Mouse (Mus musculus): ENCODE results near the gene Hist1h1d.
"Not testable (repeated sequence)": the region's sequence is repeated elsewhere in the genome, so short reads cannot be mapped to it uniquely, and the experiment has no call there.

Gene Hist1h1d

DNA sequence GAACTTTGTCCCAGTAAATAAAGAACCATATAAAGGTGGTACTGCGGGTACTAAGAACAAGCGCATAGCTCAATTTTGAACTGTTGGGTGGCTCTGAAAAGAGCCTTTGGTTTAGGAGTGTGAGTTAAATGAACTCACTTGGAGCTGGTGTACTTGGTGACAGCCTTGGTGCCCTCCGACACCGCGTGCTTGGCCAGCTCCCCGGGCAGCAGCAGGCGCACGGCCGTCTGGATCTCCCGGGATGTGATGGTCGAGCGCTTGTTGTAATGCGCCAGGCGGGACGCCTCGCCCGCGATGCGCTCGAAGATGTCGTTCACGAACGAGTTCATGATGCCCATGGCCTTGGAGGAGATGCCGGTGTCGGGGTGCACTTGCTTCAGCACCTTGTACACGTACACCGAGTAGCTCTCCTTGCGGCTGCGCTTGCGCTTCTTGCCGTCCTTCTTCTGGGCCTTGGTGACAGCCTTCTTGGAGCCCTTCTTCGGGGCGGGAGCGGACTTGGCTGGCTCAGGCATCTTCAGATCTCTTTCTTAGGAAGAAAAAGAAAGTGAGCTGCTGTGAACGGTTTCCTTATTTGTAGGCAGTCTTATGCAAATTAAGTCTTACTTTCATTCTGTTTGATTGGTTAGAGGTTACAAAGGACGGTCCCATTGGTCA, 32.5 kb downstream of the Hist1h1d start:
- intact Hi-C loops (cut with DNase I), result not testable (repeated sequence)

DNA sequence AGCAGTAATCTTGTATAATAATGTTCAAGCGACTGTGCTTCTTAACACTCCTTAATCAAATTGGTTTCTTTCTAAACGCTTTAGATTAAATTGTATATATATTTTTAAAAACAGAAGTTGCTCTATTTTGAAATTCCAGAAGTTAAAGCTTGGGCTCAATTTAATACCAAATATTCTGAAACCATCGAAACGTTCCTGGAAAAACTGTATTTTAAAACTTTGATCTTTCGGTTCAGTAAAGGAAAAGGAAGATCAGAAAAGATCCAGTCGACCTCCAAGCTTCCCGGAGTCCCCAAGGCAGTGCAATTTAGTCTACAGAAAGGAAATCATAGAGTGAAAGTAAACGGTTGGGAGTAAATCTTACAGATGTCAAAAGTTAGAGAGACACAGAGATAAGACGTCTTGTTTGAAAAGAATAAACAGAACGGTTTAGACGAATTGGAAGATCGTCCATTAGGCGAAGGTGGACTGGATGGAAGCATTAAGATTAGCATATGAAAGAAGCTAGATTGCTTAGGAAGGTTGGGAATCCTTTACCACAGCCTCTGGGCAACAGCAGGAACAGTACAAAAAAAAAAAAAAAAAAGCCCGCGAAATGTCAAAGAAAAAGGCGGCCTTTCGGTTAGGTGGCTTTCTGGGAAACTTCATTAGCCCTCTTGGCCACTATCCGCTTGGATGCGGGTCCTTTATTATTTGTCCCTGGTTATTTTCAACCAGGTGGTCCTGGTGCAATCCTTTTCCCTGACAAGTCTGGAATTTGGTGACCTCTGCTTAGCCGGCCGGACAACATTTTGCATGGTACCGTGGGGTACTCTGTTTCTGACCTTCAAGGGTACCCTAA, 33.3 kb downstream of the Hist1h1d start:
- intact Hi-C loops (cut with DNase I), result no loop called here

DNA sequence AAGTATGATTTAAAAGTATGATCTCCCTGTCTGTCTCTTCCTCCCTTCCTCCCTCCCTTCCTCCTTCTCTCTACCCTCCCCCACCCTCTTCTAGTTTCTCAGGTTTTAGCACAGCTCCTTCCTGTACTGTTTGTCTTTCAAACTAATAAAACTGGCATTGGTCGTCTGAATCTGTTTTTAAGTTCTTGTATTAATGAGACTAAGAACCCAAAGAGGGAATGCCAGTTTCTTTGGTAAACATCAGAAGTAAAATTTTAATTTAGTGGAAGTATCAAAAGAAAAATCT, 33.8 kb downstream of the Hist1h1d start:
- intact Hi-C loops (cut with DNase I), result no loop called here

DNA sequence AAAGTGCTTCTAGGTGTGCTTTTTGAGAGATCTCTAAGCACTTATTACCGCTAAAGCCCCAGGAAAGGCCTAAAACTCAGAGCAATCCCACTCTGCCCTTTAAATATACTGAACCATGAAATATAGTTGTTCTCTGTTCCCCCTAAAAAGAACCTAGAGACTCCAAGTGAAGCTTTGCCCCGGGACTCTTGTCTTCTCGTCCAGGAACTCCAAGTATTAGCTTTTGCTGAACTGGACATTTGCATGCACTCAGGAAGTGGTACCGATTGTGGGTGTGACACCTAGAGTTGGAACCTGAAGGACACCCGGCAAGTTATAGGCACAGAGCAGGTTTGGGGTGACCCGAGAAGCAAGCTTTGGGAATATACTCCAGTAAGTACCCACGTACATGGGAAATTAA, 38.1 kb downstream of the Hist1h1d start:
- intact Hi-C loops (cut with DNase I), result loop anchor here (10.0 kb wide), 1 partner anchor 166 kb away; the partner anchor contains the start of gene Abt1

DNA sequence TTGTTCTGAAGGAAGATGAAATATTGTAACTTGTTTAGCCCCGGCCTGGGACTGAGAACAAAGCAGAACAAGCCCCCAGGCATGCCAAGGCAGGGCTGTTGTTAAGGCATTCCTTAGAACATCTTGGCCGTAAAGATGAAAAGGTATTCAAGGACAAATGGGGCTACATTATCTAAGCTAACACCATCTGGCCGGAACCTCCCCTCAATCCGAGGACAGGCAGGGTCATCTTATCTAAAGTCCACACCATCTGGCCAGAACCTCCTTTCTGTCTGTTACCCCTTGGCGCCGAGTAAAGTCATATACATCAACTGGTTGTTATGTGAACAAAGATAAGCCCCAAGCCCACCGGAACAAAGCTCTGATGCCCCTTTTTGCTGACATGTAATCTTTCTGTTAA, 38.8 kb downstream of the Hist1h1d start:
- intact Hi-C loops (cut with DNase I), result loop anchor here (10.0 kb wide), 1 partner anchor 167 kb away; the partner anchor contains the start of gene Abt1

DNA sequence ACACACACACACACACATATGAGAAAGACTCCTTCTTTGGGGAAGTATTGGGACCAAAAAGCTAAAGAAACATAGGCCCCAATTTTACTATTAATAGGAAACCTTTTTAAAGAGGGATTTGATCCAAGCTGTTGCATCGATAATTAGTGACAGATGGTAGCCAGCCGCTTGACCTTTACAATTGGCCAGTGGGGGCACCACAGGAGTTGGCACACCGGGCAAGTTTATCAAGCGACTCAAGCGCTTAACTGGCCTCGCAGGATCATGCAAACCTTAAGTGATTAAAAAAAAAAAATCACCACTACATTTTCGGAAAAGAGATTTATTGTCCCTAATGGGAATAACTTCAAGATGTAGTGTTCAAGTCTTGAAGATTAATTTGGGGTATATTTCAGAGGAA, 39.6 kb downstream of the Hist1h1d start:
- intact Hi-C loops (cut with DNase I), result loop anchor here (10.0 kb wide), 1 partner anchor 168 kb away; the partner anchor contains the start of gene Abt1

DNA sequence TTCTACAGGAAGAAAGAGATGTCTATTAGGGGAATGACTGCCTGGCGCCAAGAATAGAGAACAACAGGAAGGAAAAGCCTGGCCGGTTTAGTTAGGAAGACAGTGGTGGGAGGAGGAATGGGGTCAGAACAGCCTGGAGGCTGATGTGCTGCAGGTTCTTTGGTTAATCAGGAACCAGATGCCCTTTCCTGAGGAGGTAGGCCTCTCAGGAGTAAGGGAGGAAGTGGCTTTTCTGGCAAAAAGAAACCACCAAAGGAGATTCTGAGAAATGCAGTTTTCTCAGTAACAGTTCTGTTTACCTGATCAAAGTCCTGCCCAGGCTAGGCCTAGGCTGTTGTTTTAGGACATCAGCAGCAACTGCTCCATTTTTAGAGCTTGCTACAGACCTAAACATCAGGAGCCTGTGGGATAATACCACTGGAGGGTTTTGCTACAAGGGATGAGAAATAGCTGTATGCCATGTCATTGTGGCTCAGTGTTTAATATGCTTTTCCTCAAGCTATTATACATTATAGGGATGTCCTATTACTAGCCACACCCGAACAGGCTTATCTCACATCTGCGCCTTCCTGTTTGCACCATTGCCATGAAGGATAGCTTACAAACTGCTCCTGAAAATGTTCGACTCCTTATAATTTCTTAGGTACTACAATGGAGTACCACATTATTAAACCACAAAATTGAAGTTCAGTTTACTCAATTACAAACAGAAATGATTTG, 40.1 kb downstream of the Hist1h1d start:
- intact Hi-C loops (cut with DNase I), result loop anchor here (10.0 kb wide), 1 partner anchor 168 kb away; the partner anchor contains the start of gene Abt1

GRCm38 (mm10) chr13:23595185-23595584, 42.1 kb downstream of the Hist1h1d start:
- intact Hi-C loops (cut with DNase I), result loop anchor here (10.0 kb wide), 1 partner anchor 170 kb away; the partner anchor contains the start of gene Abt1

DNA sequence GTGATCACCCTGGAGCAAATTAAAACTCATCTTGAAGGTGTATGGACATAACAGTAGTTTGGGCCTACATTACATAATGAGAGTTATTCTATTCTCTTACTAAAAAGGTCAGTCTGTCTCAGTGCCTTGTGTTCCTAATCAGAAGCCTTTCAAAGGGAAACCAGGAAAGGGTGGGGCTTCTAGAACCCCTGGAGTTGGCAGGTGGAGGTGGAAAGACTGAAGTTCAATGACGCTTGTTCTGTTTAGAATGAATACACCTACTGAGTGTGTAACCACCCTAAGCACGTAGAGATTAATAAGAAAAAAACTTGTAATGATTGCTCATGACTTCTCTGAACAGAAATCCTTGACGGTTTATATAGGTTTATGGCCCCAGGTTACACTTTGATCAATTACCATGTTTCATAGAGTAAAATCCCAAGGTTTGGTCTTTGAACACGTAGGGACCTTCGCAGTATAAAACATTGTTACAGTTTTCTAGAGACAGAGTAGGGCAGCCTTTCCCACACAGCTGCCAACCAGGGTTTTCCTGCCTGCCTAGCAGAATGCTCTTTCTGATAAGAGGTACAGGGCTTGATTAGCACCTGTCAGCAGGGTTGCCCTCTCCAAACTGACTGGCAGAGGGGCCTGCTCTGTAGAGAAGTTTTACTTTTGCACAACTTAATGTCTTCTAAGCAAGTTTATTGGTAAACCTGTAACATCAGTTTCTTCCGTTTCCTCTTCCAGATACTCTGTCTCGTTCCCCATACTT, 42.7 kb downstream of the Hist1h1d start:
- intact Hi-C loops (cut with DNase I), result loop anchor here (10.0 kb wide), 1 partner anchor 171 kb away; the partner anchor contains the start of gene Abt1

GRCm38 (mm10) chr13:23597957-23598356, 44.9 kb downstream of the Hist1h1d start:
- intact Hi-C loops (cut with DNase I), result loop anchor here (10.0 kb wide), 1 partner anchor 173 kb away; the partner anchor contains the start of gene Abt1

- intact Hi-C loops (cut with DNase I), result no loop called here
Measured at GRCm38 (mm10) chr13:23603182-23603699, 50.2 kb downstream of the Hist1h1d start.

GRCm38 (mm10) chr13:23604452-23604851, 51.4 kb downstream of the Hist1h1d start:
- intact Hi-C loops (cut with DNase I), result no loop called here

DNA sequence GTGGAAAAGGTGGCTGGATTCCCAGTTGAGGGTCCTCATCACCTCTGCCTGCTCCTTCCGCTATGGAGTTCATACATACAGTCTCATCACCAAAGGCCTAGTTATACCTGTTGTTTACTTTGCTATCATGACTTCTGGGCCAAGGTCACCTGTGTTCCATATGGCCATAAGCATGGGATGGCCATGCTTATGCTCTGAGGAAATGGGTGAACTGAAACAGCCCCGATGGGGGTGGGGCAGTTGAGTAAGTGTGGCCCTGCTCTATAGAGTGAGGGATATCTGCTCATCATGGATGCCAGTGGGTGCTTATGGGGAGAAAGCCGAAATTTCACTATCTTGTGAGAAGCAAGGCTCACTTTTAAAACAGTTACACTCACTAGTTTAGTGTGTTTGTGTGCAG, 52.0 kb downstream of the Hist1h1d start:
- intact Hi-C loops (cut with DNase I), result no loop called here

GRCm38 (mm10) chr13:23609209-23609608, 56.1 kb downstream of the Hist1h1d start:
- intact Hi-C loops (cut with DNase I), result no loop called here

DNA sequence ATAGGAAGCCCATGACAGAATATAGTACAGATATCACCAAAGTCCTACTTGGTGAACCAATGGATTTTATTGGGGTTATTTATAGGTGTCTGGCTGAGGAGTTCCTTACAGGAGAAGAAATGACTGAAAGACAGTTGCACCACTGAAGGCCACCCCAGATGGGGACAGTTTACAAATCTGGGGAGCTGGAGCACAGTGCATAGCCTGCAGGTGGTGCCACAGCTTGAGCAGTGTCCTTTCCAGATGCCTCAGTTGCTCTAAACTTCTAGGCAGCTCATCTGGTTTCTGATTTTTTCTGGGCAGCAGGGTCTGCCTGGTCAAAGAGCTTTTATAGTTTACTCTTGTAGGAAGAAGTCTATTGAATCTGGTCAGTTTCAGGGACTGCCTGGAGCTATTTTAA, 56.8 kb downstream of the Hist1h1d start:
- intact Hi-C loops (cut with DNase I), result no loop called here

Small RNAs within 50 kb of the gene (microRNA-seq; reads per million reads assigned to microRNA genes)
- gene Gm44297 (0 reads per million in 2 experiments), gene Gm44359 (0 reads per million in 2 experiments), gene Gm44394 (0 reads per million in 2 experiments), gene n-TStga1 (0.46 to 0.86 reads per million in 2 experiments)

Measured in adrenal gland (tissue).